Mouse (Mus musculus) lung, embryonic 15.5 days (tissue): ENCODE data around the gene Wdr92. TPM values are rescaled to one million over a fixed set of nuclear protein-coding genes. Genes with fewer than 3 reads are reported as not detected.

Experiments
- ATAC-seq: fragments of 200-750 bp; cut with Nextera tagmentation; 2 replicates; pipeline ENCODE4 v1.8.0; 2017; ENCODE audit warnings: moderate number of reproducible peaks, borderline replicate concordance; ENCODE audit not compliant: low FRiP score, low TSS enrichment; ENCODE audit errors: extremely low read depth
- H3K27ac ChIP-seq: fragments of 300-500 bp; sonication (generic); 2 replicates; pipeline ENCODE4 v1.5.1; 2015; ENCODE audit warnings: moderate library complexity, mild to moderate bottlenecking, inconsistent platforms
- H3K27me3 ChIP-seq: fragments of 300-500 bp; sonication (generic); 2 replicates; pipeline ENCODE4 v1.6.1; 2015; ENCODE audit warnings: inconsistent platforms
- H3K36me3 ChIP-seq: fragments of 300-500 bp; sonication (generic); 2 replicates; pipeline ENCODE4 v1.6.1; 2015; ENCODE audit warnings: inconsistent platforms
- H3K4me1 ChIP-seq: fragments of 300-500 bp; sonication (generic); 2 replicates; pipeline ENCODE4 v1.6.1; 2015; ENCODE audit warnings: inconsistent platforms
- H3K4me2 ChIP-seq: fragments of 300-500 bp; sonication (generic); 2 replicates; pipeline ENCODE4 v1.6.1; 2015; ENCODE audit warnings: inconsistent platforms, mild to moderate bottlenecking, moderate library complexity
- H3K4me3 ChIP-seq: fragments of 300-500 bp; sonication (generic); 2 replicates; pipeline ENCODE4 v1.5.1; 2015; ENCODE audit warnings: mild to moderate bottlenecking, inconsistent platforms
- H3K9ac ChIP-seq: fragments of 300-500 bp; sonication (generic); 2 replicates; pipeline ENCODE4 v1.6.1; 2015; ENCODE audit warnings: inconsistent platforms
- H3K9me3 ChIP-seq: fragments of 300-500 bp; sonication (generic); 2 replicates; pipeline ENCODE4 v1.6.1; 2016; ENCODE audit warnings: inconsistent platforms
- WGBS: fragments of 180-500 bp; shearing (Covaris S2); methylation state at CpG from one replicate; pipeline ENCODE4 v1.1.7; 2015; 5-methylcytosine and 5-hydroxymethylcytosine counted together
- polyA plus RNA-seq: library from polyadenylated mRNA; unstranded; fragments of >200 nt; fragmentation: Nextera tagmentation; extraction: Ambion mirVana; gene quantifications from 2 replicates; pipeline ENCODE4 v1.2.1, GENCODE M21; 2015

Gene Wdr92
- polyA plus RNA-seq, 1 experiment from 2014 or later = 27.5 TPM

DNA sequence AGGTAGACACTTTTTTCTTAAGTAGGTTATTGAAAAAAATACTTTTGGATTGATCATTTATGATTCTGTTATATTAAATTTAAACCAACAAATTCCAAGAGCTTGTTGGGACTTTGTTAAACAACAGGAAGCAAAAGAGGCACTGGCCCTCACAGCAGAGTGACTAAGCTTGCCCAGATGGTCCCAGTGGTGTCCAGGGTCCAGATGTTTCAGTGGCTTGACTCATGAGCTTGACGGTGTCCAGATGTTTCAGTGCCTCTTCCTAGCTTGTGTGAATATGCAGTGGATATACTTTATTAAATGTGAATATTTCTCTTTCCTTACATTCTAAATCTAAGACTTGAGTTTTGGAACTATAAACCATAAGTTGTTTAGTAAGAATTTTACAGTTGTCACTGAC is 86.9 kb downstream of the Wdr92 start:
- Histone ChIP-seq H3K4me3 (no peak overlapping the region), H3K4me2 (no peak overlapping the region), H3K9ac (no peak overlapping the region), H3K9me3 (no peaks in the 10 kb centered on the region), H3K36me3 (peaks cover 7% of the 10 kb centered on the region; the same call in 1 of the 2 replicates), H3K27me3 (no peaks in the 10 kb centered on the region), H3K4me1 (no peaks in the 10 kb centered on the region), H3K27ac (no peak overlapping the region)
- WGBS = 76% methylated on average over 1 of the region's 1 CpGs
- ATAC-seq = no peak

GRCm38 (mm10) chr11:17279959-17280358 is 98.1 kb downstream of the Wdr92 start:
- Histone ChIP-seq H3K9me3 (no peaks in the 10 kb centered on the region), H3K9ac (no peak overlapping the region), H3K4me2 (no peak overlapping the region), H3K4me3 (no peak overlapping the region), H3K4me1 (peaks cover 5% of the 10 kb centered on the region; the same call in 1 of the 2 replicates), H3K27me3 (no peaks in the 10 kb centered on the region), H3K36me3 (no peaks in the 10 kb centered on the region), H3K27ac (no peak overlapping the region)
- ATAC-seq = peak; percentile 52; the same call in 1 of the 2 replicates
- WGBS = 11% methylated on average over 9 of the region's 9 CpGs

Other genes starting within 250 kb of the Wdr92 start
- 1.6 and 2.7 TPM in 2 replicates for gene Fbxo48, start 230.7 kb upstream of the Wdr92 start, polyA plus RNA-seq
- 34.1 and 35.4 TPM in 2 replicates for gene Cnrip1, start 130.5 kb upstream of the Wdr92 start, polyA plus RNA-seq
- gene Plek, start 129.7 kb upstream of the Wdr92 start, polyA plus RNA-seq = 3.8 and 4.2 TPM in 2 replicates
- gene Ppp3r1, start 22.8 kb upstream of the Wdr92 start, polyA plus RNA-seq = 90.3 and 92.6 TPM in 2 replicates
- 65.6 and 68.6 TPM in 2 replicates for gene Pno1, start 29.5 kb downstream of the Wdr92 start, polyA plus RNA-seq
- 92.0 and 94.9 TPM in 2 replicates for gene C1d, start 75.5 kb downstream of the Wdr92 start, polyA plus RNA-seq